Mouse (Mus musculus): ENCODE measurements around the gene Tle4. TPM values are rescaled to one million over a fixed set of nuclear protein-coding genes. Genes with fewer than 3 reads are reported as not detected.

Gene Tle4
- polyA plus RNA-seq, 1 experiment from 2014 or later = 44.7 TPM

- DNase-seq (ENCODE audit: low spot score) (no peak), ATAC-seq (replicated peaks; ENCODE audit: low FRiP score) (no peak)
- H3K9me3 ChIP-seq (ENCODE audit: control insufficient read depth, low read length) = no peaks in the 10 kb centered on the region
- no peak overlapping the region for H3K4me3 ChIP-seq (ENCODE audit: low read depth, low read length)
- H3K4me2 ChIP-seq (ENCODE audit: low read depth, low read length, severe bottlenecking) = no peak overlapping the region
- H3K4me1 ChIP-seq (replicated peaks; ENCODE audit: control insufficient read depth, insufficient read depth, low read length) = no peaks in the 10 kb centered on the region; the same call in 1 of the 2 replicates
- WGBS = 91% methylated on average over 7 of the region's 7 CpGs
- H3K27ac ChIP-seq (ENCODE audit: low read depth, low read length) = no peak overlapping the region
- H3K9ac ChIP-seq (ENCODE audit: low read length) = no peak overlapping the region
- H3K27me3 ChIP-seq (ENCODE audit: control insufficient read depth, insufficient read depth, low read length) = no peaks in the 10 kb centered on the region
- no peaks in the 10 kb centered on the region for H3K36me3 ChIP-seq (ENCODE audit: control insufficient read depth, insufficient read depth, low read length)
Observed at GRCm38 (mm10) chr19:14432436-14432835, 165.4 kb downstream of the Tle4 start.

- DNase-seq (ENCODE audit: low spot score) (no peak), ATAC-seq (replicated peaks; ENCODE audit: low FRiP score) (no peak)
- Histone ChIP-seq H3K27me3 (ENCODE audit: control insufficient read depth, insufficient read depth, low read length) (no peaks in the 10 kb centered on the region), H3K9me3 (ENCODE audit: control insufficient read depth, low read length) (no peaks in the 10 kb centered on the region), H3K4me1 (replicated peaks; ENCODE audit: control insufficient read depth, insufficient read depth, low read length) (peaks cover 6% of the 10 kb centered on the region; the same call in 1 of the 2 replicates), H3K36me3 (ENCODE audit: control insufficient read depth, insufficient read depth, low read length) (no peaks in the 10 kb centered on the region), H3K4me3 (ENCODE audit: low read depth, low read length) (no peak overlapping the region), H3K4me2 (ENCODE audit: low read depth, low read length, severe bottlenecking) (no peak overlapping the region), H3K27ac (ENCODE audit: low read depth, low read length) (no peak overlapping the region), H3K9ac (ENCODE audit: low read length) (no peak overlapping the region)
- 68% methylated on average over 6 of the region's 6 CpGs for WGBS
Observed at GRCm38 (mm10) chr19:14426920-14427319, 170.9 kb downstream of the Tle4 start.

GRCm38 (mm10) chr19:14426244-14426868, 171.5 kb downstream of the Tle4 start:
- no peak for DNase-seq (ENCODE audit: low spot score)
- Histone ChIP-seq H3K4me1 (replicated peaks; ENCODE audit: control insufficient read depth, insufficient read depth, low read length) (peaks cover 6% of the 10 kb centered on the region; the same call in 1 of the 2 replicates), H3K27ac (ENCODE audit: low read depth, low read length) (no peak overlapping the region), H3K9ac (ENCODE audit: low read length) (no peak overlapping the region), H3K36me3 (ENCODE audit: control insufficient read depth, insufficient read depth, low read length) (no peaks in the 10 kb centered on the region), H3K4me3 (ENCODE audit: low read depth, low read length) (no peak overlapping the region), H3K9me3 (ENCODE audit: control insufficient read depth, low read length) (no peaks in the 10 kb centered on the region), H3K4me2 (ENCODE audit: low read depth, low read length, severe bottlenecking) (no peak overlapping the region), H3K27me3 (ENCODE audit: control insufficient read depth, insufficient read depth, low read length) (no peaks in the 10 kb centered on the region)
- WGBS = 53% methylated on average over 19 of the region's 19 CpGs
- peak; percentile 51; the same call in 1 of the 2 replicates for ATAC-seq (replicated peaks; ENCODE audit: low FRiP score)

GRCm38 (mm10) chr19:14425122-14425521, 172.7 kb downstream of the Tle4 start:
- no peak overlapping the region for H3K4me3 ChIP-seq (ENCODE audit: low read depth, low read length)
- no peak for ATAC-seq (replicated peaks; ENCODE audit: low FRiP score)
- H3K36me3 ChIP-seq (ENCODE audit: control insufficient read depth, insufficient read depth, low read length) = no peaks in the 10 kb centered on the region

GRCm38 (mm10) chr19:14424016-14424964, 173.6 kb downstream of the Tle4 start:
- 75% methylated on average over 12 of the region's 12 CpGs for WGBS
- no peaks in the 10 kb centered on the region for H3K9me3 ChIP-seq (ENCODE audit: control insufficient read depth, low read length)
- DNase-seq (ENCODE audit: low spot score) (no peak), ATAC-seq (replicated peaks; ENCODE audit: low FRiP score) (no peak)
- H3K4me2 ChIP-seq (ENCODE audit: low read depth, low read length, severe bottlenecking) = no peak overlapping the region
- peaks cover 8% of the 10 kb centered on the region; the same call in 1 of the 2 replicates for H3K4me1 ChIP-seq (replicated peaks; ENCODE audit: control insufficient read depth, insufficient read depth, low read length)
- no peaks in the 10 kb centered on the region for H3K27me3 ChIP-seq (ENCODE audit: control insufficient read depth, insufficient read depth, low read length)
- no peak overlapping the region for H3K27ac ChIP-seq (ENCODE audit: low read depth, low read length)
- H3K36me3 ChIP-seq (ENCODE audit: control insufficient read depth, insufficient read depth, low read length) = no peaks in the 10 kb centered on the region
- H3K4me3 ChIP-seq (ENCODE audit: low read depth, low read length) = no peak overlapping the region
- no peak overlapping the region for H3K9ac ChIP-seq (ENCODE audit: low read length)

More at GRCm38 (mm10) chr19:14425122-14425521, 172.7 kb downstream of the Tle4 start:
- Histone ChIP-seq H3K27ac (ENCODE audit: low read depth, low read length) (no peak overlapping the region), H3K4me2 (ENCODE audit: low read depth, low read length, severe bottlenecking) (no peak overlapping the region), H3K4me1 (replicated peaks; ENCODE audit: control insufficient read depth, insufficient read depth, low read length) (peaks cover 6% of the 10 kb centered on the region; the same call in 1 of the 2 replicates), H3K9ac (ENCODE audit: low read length) (no peak overlapping the region), H3K9me3 (ENCODE audit: control insufficient read depth, low read length) (no peaks in the 10 kb centered on the region), H3K27me3 (ENCODE audit: control insufficient read depth, insufficient read depth, low read length) (no peaks in the 10 kb centered on the region)
- 88% methylated on average over 6 of the region's 6 CpGs for WGBS
- DNase-seq (ENCODE audit: low spot score) = no peak

GRCm38 (mm10) chr19:14421691-14422090, 176.2 kb downstream of the Tle4 start:
- H3K4me3 ChIP-seq (ENCODE audit: low read depth, low read length) = no peak overlapping the region
- H3K4me1 ChIP-seq (replicated peaks; ENCODE audit: control insufficient read depth, insufficient read depth, low read length) = peaks cover 9% of the 10 kb centered on the region; the same call in 1 of the 2 replicates
- ATAC-seq (replicated peaks; ENCODE audit: low FRiP score) = no peak
- H3K36me3 ChIP-seq (ENCODE audit: control insufficient read depth, insufficient read depth, low read length) = no peaks in the 10 kb centered on the region
- no peak overlapping the region for H3K9ac ChIP-seq (ENCODE audit: low read length)
- H3K9me3 ChIP-seq (ENCODE audit: control insufficient read depth, low read length) = no peaks in the 10 kb centered on the region
- DNase-seq (ENCODE audit: low spot score) = no peak
- H3K4me2 ChIP-seq (ENCODE audit: low read depth, low read length, severe bottlenecking) = no peak overlapping the region
- WGBS = 93% methylated on average over 5 of the region's 5 CpGs
- no peak overlapping the region for H3K27ac ChIP-seq (ENCODE audit: low read depth, low read length)
- H3K27me3 ChIP-seq (ENCODE audit: control insufficient read depth, insufficient read depth, low read length) = no peaks in the 10 kb centered on the region

GRCm38 (mm10) chr19:14419886-14420285, 178.0 kb downstream of the Tle4 start:
- DNase-seq (ENCODE audit: low spot score) = no peak
- WGBS = 83% methylated on average over 5 of the region's 5 CpGs

GRCm38 (mm10) chr19:14416845-14417244, 181.0 kb downstream of the Tle4 start:
- H3K4me2 ChIP-seq (ENCODE audit: low read depth, low read length, severe bottlenecking) = no peak overlapping the region

More at GRCm38 (mm10) chr19:14419886-14420285, 178.0 kb downstream of the Tle4 start:
- Histone ChIP-seq H3K27ac (ENCODE audit: low read depth, low read length) (no peak overlapping the region), H3K27me3 (ENCODE audit: control insufficient read depth, insufficient read depth, low read length) (no peaks in the 10 kb centered on the region), H3K4me3 (ENCODE audit: low read depth, low read length) (no peak overlapping the region), H3K36me3 (ENCODE audit: control insufficient read depth, insufficient read depth, low read length) (no peaks in the 10 kb centered on the region), H3K4me2 (ENCODE audit: low read depth, low read length, severe bottlenecking) (no peak overlapping the region), H3K9me3 (ENCODE audit: control insufficient read depth, low read length) (no peaks in the 10 kb centered on the region), H3K4me1 (replicated peaks; ENCODE audit: control insufficient read depth, insufficient read depth, low read length) (peaks cover 5% of the 10 kb centered on the region; the same call in 1 of the 2 replicates), H3K9ac (ENCODE audit: low read length) (no peak overlapping the region)
- no peak for ATAC-seq (replicated peaks; ENCODE audit: low FRiP score)

More at GRCm38 (mm10) chr19:14416845-14417244, 181.0 kb downstream of the Tle4 start:
- Histone ChIP-seq H3K4me1 (replicated peaks; ENCODE audit: control insufficient read depth, insufficient read depth, low read length) (peaks cover 5% of the 10 kb centered on the region; the same call in 1 of the 2 replicates), H3K9me3 (ENCODE audit: control insufficient read depth, low read length) (no peaks in the 10 kb centered on the region), H3K9ac (ENCODE audit: low read length) (no peak overlapping the region), H3K27me3 (ENCODE audit: control insufficient read depth, insufficient read depth, low read length) (no peaks in the 10 kb centered on the region), H3K4me3 (ENCODE audit: low read depth, low read length) (no peak overlapping the region), H3K36me3 (ENCODE audit: control insufficient read depth, insufficient read depth, low read length) (no peaks in the 10 kb centered on the region), H3K27ac (ENCODE audit: low read depth, low read length) (no peak overlapping the region)
- ATAC-seq (replicated peaks; ENCODE audit: low FRiP score) = no peak
- DNase-seq (ENCODE audit: low spot score) = no peak
- WGBS = 67% methylated on average over 5 of the region's 5 CpGs
